Mouse (Mus musculus) olfactory bulb, adult 2 months (tissue): ENCODE measurements around the gene Serping1. TPM values are rescaled to one million over a fixed set of nuclear protein-coding genes. Genes with fewer than 3 reads are reported as not detected.

Experiments used
- H3K27ac ChIP-seq: fragments of 200-500 bp; 2 replicates; pipeline ENCODE4 v1.5.1; 2012; ENCODE audit warnings: low read depth, low read length; ENCODE audit not compliant: insufficient read depth
- H3K4me1 ChIP-seq: fragments of 200-500 bp; 2 replicates; pipeline ENCODE4 v1.6.1; 2012; ENCODE audit warnings: low read length; ENCODE audit not compliant: control insufficient read depth, insufficient read depth
- H3K4me3 ChIP-seq: fragments of 200-500 bp; 2 replicates; pipeline ENCODE4 v1.5.1; 2012; ENCODE audit warnings: mild to moderate bottlenecking, low read depth, low read length, moderate library complexity; ENCODE audit not compliant: insufficient read depth
- CTCF ChIP-seq: fragments of 200-500 bp; IDR thresholded peaks from 2 replicates; pipeline ENCODE4 v1.5.1; 2012; ENCODE audit warnings: low read depth, mild to moderate bottlenecking, low read length, moderate library complexity; ENCODE audit not compliant: insufficient read depth
- POLR2A ChIP-seq: fragments of 200-500 bp; IDR thresholded peaks from 2 replicates; pipeline ENCODE4 v1.6.1; 2012; ENCODE audit warnings: mild to moderate bottlenecking, low read depth, low read length, moderate library complexity; ENCODE audit not compliant: insufficient read depth
- WGBS: fragments of 180-500 bp; shearing (Covaris S2); methylation state at CpG from one replicate; pipeline ENCODE4 v1.1.7; 2018; 5-methylcytosine and 5-hydroxymethylcytosine counted together
- polyA plus RNA-seq: library from polyadenylated mRNA; stranded (reverse); fragments of >200 nt; gene quantifications from 2 replicates; pipeline ENCODE4 v1.2.4, GENCODE M21; 2012; ENCODE audit warnings: low replicate concordance; ENCODE audit not compliant: missing spikeins, insufficient read depth, insufficient read length

The Serping1 gene
- not detected in 2 replicates for polyA plus RNA-seq

DNA sequence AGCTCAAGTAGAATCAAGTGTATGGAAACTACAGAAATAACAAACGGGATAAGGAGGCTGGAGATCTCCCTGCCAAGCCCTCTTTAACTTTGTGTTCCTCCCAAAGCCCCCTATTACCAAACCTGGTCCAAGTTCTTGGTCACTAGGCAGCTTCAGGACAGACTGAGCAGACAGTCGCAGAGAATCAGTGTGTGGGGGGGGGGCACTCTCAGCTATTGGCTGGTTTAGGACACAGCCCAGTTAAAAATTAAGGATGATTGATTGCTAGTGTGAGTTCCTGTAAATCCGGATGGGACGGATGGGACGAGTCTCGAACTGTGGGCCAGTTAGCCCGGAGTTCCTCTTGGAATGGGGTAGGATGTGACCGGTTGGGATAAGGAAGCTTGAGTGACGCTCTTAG lies at the start of gene Serping1:
Gene Serping1 (minus strand): TSS at position 204 of the 400 bp plus-strand sequence.
- WGBS, result 79% methylated on average over 9 of the region's 9 CpGs
- Histone ChIP-seq H3K27ac (no peak within 1 kb of the TSS), H3K4me3 (peak within 1 kb of the TSS; percentile 4; the same call in 1 of the 2 replicates), H3K4me1 (peaks cover 10% of the 10 kb centered on the region)
- TF ChIP-seq CTCF (no peak), POLR2A (no peak)

DNA sequence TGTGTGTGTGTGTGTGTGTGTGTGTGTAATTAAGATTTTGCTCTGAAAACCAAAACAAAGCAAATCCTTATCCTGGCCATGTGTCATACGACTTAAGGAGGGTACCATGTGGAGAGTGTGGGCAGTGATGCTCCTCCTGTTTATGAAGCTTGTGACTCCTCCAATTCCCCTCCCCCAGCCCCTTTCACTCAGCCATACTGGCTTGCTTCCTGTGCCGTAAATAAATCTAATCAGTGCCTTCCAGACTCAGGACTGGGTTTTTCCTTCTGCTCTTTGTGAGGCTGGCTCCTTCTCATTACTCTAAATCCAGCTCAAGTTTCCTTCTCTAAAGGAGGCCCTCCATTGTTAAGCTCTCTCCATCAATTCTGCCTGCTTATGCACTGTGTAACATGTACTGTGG lies 48.0 kb upstream of the Serping1 start:
- 41% methylated on average over 2 of the region's 2 CpGs for WGBS
- no peak overlapping the region for H3K27ac ChIP-seq
- H3K4me3 ChIP-seq, result no peak overlapping the region
- peaks cover 4% of the 10 kb centered on the region; the same call in 1 of the 2 replicates for H3K4me1 ChIP-seq
- TF ChIP-seq POLR2A (no peak), CTCF (no peak)

DNA sequence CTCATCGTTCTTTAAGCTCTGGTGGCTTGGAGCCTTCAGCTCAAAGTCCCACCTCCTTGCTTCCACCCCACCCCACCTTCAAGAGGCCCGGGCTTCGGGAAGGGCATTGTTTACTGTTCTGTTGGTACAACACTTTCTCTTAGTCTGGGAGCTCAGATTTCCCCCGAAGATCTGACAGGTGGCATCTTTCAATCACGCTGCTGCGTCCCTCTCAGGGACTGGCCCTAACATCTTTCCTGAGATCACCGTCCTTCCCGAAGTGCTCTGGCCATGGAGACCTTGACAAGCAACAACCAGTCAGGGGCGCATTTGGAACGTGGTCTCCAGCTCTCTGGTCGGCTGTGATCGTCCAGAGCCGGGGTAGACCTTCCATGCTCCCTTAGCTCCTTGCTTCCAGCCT lies 47.3 kb upstream of the Serping1 start, which contains the start of gene Smtnl1:
Gene Smtnl1 (minus strand): TSS at position 101 of the 400 bp plus-strand sequence.
- no peak within 1 kb of the TSS for H3K4me3 ChIP-seq
- TF ChIP-seq CTCF (no peak), POLR2A (no peak)
- 66% methylated on average over 13 of the region's 13 CpGs for WGBS
- H3K27ac ChIP-seq, result no peak within 1 kb of the TSS
- H3K4me1 ChIP-seq, result peaks cover 2% of the 10 kb centered on the region; the same call in 1 of the 2 replicates

DNA sequence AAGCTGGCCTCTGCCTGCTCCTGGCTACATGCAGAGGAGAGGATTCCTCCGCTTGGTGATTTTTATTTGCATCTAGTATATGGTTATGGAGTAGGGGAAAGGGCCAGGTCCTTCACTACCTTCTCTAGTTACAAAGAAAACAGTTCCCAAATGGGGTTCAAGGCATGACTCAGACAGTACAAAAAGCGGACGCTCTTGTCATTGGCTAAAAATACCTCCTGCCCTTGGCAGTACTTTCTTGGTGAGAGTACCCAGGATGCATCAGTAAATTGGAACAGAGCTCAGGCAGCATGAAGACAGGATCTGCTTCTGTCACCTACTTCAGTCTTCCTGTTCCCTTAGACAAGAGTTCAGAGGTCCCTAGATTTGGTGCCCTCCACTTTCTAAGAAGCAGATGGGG lies 44.6 kb upstream of the Serping1 start:
- Histone ChIP-seq H3K4me3 (no peak overlapping the region), H3K27ac (no peak overlapping the region), H3K4me1 (no peaks in the 10 kb centered on the region)
- WGBS, result 44% methylated on average over 3 of the region's 3 CpGs
- no peak for TF ChIP-seq CTCF
- TF ChIP-seq POLR2A, result no peak

DNA sequence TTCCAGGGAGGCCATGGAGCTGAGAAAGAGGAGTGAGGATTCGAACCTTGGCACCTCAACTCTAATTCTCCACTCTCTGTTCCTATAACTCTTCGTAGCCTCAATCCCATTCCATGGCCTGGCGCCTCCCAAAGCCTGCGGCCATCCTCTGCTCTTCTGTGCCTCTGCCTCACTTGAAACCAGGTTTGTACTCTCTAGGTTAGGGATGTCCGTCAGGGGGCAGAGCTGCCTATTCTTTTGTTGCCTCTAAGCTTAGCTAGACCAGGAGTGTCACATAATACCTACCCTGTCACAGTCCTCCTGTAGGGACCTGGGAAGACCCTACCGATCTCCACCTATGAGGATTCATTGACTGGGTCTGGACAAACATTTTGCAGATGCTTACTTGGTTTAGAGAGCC lies 37.4 kb upstream of the Serping1 start:
- Histone ChIP-seq H3K27ac (no peak overlapping the region), H3K4me1 (peaks cover 6% of the 10 kb centered on the region), H3K4me3 (no peak overlapping the region)
- WGBS, result 87% methylated on average over 6 of the region's 6 CpGs
- no peak for TF ChIP-seq CTCF
- TF ChIP-seq POLR2A, result no peak

DNA sequence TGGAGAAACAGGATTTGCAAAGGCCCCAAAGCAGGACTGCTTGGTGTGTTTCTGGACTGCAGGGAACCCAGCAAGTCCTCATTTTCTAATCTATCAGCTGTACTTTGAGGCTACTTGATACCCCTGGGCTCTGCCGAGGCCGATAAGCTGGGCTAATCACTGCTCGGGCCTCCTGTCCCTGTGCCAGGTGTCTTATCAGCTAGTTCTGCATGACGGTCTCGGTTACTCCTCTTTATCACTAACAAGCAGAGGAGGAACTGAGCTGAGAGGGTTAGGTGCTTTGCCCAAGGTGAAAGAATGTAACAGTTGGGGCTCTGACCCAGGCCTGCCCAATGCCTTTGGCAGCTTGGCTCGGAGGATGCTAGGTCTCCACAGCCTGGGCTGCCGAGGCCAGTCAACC lies 36.6 kb upstream of the Serping1 start:
- H3K4me1 ChIP-seq, result peaks cover 6% of the 10 kb centered on the region
- WGBS, result 93% methylated on average over 7 of the region's 7 CpGs
- no peak for TF ChIP-seq POLR2A
- TF ChIP-seq CTCF, result no peak
- no peak overlapping the region for H3K27ac ChIP-seq
- no peak overlapping the region for H3K4me3 ChIP-seq

DNA sequence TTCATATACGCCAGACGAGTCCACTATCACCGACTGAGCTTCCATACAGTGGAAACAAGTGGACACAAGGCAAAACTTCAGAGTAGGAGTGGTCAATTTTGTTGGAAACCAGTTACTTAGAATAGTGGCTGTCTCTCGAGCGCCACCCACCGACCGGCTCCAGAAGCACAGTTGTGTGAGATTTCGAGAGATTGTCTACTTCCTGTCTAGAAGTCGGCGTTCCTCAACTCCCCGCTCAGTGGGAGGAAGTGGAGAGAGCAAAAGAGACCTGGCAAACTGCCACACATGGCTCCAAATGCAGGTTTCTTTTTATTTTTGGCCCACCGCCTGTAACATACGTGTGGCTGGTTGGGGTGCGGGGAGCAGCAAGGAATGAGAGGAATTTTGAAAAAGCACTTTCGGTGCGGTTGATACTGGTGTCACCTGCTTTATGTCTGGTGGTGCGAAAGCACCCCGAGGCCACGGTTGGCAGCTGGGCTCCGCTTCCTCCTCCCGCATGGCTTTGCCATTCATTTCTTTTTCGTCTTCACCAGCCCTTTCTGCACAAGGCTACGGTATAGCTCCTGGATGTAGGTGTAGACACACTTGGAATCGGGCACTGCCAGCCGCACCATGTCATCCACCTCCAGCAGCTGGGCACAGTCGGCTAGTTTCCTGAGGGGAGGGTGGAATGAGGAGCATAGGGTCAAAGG lies 35.8 kb upstream of the Serping1 start:
- TF ChIP-seq CTCF (peak; percentile 45; the same call in 1 of the 2 replicates), POLR2A (no peak)
- WGBS, result 26% methylated on average over 26 of the region's 26 CpGs
- Histone ChIP-seq H3K4me3 (peak overlapping the region; percentile 43), H3K4me1 (peaks cover 6% of the 10 kb centered on the region), H3K27ac (no peak overlapping the region)

DNA sequence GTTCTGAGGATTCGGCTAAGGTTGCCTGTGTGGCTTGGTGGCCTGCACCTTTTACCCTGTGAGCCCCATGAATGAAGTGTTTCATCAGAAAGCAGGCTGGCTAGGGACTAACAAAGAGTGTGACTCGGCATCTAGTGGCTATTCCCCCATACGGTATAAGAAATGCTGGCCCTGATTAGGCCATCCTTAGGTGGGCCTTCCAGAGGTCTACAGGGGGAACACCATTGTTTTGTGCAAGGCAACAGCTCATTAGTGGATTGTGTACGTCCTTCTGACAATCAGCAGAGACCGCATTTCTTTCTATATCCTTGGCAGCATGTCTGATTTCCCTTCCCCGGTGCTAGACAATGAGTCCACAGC lies 35.3 kb upstream of the Serping1 start:
- H3K4me1 ChIP-seq, result peaks cover 6% of the 10 kb centered on the region
- no peak overlapping the region for H3K27ac ChIP-seq
- H3K4me3 ChIP-seq, result no peak overlapping the region
- TF ChIP-seq CTCF, result no peak
- no peak for TF ChIP-seq POLR2A
- 62% methylated on average over 6 of the region's 6 CpGs for WGBS

DNA sequence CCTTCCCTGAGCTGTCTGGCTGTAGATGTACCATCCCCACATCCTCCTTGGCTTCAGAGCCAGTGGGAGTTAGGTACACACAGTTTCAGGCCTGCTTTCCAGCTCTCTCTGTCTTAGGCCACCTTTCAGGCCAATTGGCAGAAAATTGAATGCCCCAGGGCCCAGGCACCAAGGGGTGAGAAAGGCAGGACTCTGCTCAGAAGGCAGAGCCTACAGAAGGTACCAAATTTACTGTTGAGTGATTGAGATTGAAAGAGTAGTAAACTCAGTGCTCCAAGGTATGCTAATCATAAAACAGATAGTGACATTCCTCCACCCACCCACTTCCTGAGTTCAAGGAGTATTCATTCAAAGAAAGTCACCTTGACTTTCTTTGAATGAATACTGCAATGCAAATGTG lies 34.1 kb upstream of the Serping1 start:
- H3K4me3 ChIP-seq, result no peak overlapping the region
- no peak overlapping the region for H3K27ac ChIP-seq
- TF ChIP-seq CTCF (no peak), POLR2A (no peak)
- peaks cover 6% of the 10 kb centered on the region for H3K4me1 ChIP-seq
